Mouse (Mus musculus): Measurements from ENCODE around the gene Rbms1.

The Rbms1 gene

GRCm38 (mm10) chr2:60712891-60713290 is 250.1 kb downstream of the Rbms1 start:
- no peak for DNase-seq (ENCODE audit: low read depth, low spot score)

GRCm38 (mm10) chr2:60712483-60712882 is 250.5 kb downstream of the Rbms1 start:
- no peak for DNase-seq (ENCODE audit: low read depth, low spot score)

- DNase-seq (ENCODE audit: low read depth, low spot score): no peak
Observed at GRCm38 (mm10) chr2:60711098-60711880, 251.7 kb downstream of the Rbms1 start.

- no peak for DNase-seq (ENCODE audit: low read depth, low spot score)
Observed at GRCm38 (mm10) chr2:60710317-60710716, 252.7 kb downstream of the Rbms1 start.

GRCm38 (mm10) chr2:60708671-60709070 is 254.3 kb downstream of the Rbms1 start:
- no peak for DNase-seq (ENCODE audit: low read depth, low spot score)

- DNase-seq (ENCODE audit: low read depth, low spot score): no peak
Observed at GRCm38 (mm10) chr2:60706866-60707265, 256.1 kb downstream of the Rbms1 start.

- no peak for DNase-seq (ENCODE audit: low read depth, low spot score)
Observed at GRCm38 (mm10) chr2:60705426-60705825, 257.6 kb downstream of the Rbms1 start.

GRCm38 (mm10) chr2:60703315-60703714 is 259.7 kb downstream of the Rbms1 start:
- DNase-seq (ENCODE audit: low read depth, low spot score): no peak

- DNase-seq (ENCODE audit: low read depth, low spot score): no peak
Observed at GRCm38 (mm10) chr2:60700956-60701355, 262.0 kb downstream of the Rbms1 start.

Data from brain, adult 2 months (tissue).